Comparison of ENCODE assay signal across 21 mouse cellular contexts in the genomic region with DNA sequence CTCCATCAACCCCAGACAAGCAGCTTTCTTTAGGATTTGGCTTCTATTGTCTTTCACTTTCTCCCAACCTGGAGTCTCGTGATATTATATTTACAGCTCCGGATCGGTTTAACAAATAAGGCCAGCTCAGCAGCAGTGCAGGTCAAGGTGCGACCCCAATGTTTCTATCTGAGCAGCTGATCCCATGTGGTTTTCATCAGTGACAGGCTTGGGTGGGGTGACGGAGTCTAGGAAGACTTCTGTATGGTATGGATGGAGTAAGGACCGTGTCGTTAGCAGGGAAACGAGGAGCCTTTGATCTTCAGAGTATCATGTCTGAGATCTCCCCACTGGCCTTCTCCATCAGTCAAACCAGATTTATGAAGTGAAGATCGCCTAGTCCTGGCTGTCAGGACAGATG.
DNase-seq lines count a peak whose midpoint lies in the region; ATAC-seq lines count a peak whose summit lies in the region.
"Had no signal": no experiment of that assay in that cellular context is flagged by ENCODE, and none has a peak within 500 bp of the region (broad histone marks: within the 10 kb centered on the region; RNA-seq: fewer than 3 reads in every experiment).

No protein-coding gene starts in this region.

- no peaks in the 10 kb centered on the region for H3K9me3 ChIP-seq in kidney, embryonic 15.5 days (replicated peaks)
- H3K9me3 ChIP-seq in embryonic facial prominence, embryonic 12.5 days, result no peaks in the 10 kb centered on the region
- H3K9me3 ChIP-seq in intestine, embryonic 16.5 days (ENCODE audit: control insufficient read depth, low read length), result no peaks in the 10 kb centered on the region
- no peaks in the 10 kb centered on the region for H3K9me3 ChIP-seq in stomach, embryonic 15.5 days
- H3K9me3 ChIP-seq: heart, embryonic 13.5 days; hindbrain, embryonic 15.5 days had no signal

- H3K4me2 ChIP-seq in kidney, embryonic 15.5 days, result peak overlapping the region; percentile 9; the same call in 1 of the 2 replicates
- no peak overlapping the region for H3K4me2 ChIP-seq in embryonic facial prominence, embryonic 12.5 days (replicated peaks)
- peak overlapping the region; percentile 26; the same call in 1 of the 2 replicates for H3K4me2 ChIP-seq in intestine, embryonic 16.5 days (ENCODE audit: low read depth, low read length)
- 0 out of 2 replicates have a peak overlapping the region, but pooled peaks have one; percentile 0 for H3K4me2 ChIP-seq in stomach, embryonic 15.5 days
- H3K4me2 ChIP-seq: hindbrain, embryonic 15.5 days had no signal

- H3K4me1 ChIP-seq in kidney, embryonic 15.5 days, result peaks cover 11% of the 10 kb centered on the region
- H3K4me1 ChIP-seq in embryonic facial prominence, embryonic 12.5 days, result peaks cover 12% of the 10 kb centered on the region
- H3K4me1 ChIP-seq in intestine, embryonic 16.5 days (ENCODE audit: control insufficient read depth, insufficient read depth, low read length), result 0 out of 2 replicates have a peak, but pooled peaks cover 2% of the 10 kb centered on the region
- H3K4me1 ChIP-seq in stomach, embryonic 15.5 days, result no peaks in the 10 kb centered on the region
- H3K4me1 ChIP-seq: hindbrain, embryonic 15.5 days had no signal

- no peak overlapping the region for H3K9ac ChIP-seq in kidney, embryonic 15.5 days
- no peak overlapping the region for H3K9ac ChIP-seq in embryonic facial prominence, embryonic 12.5 days
- no peak overlapping the region for H3K9ac ChIP-seq in intestine, embryonic 16.5 days (ENCODE audit: low read depth, low read length)
- no peak overlapping the region for H3K9ac ChIP-seq in stomach, embryonic 15.5 days
- H3K9ac ChIP-seq: heart, embryonic 13.5 days; hindbrain, embryonic 15.5 days; liver, embryonic 14.5 days had no signal

- ATAC-seq in kidney, embryonic 15.5 days (replicated peaks; ENCODE audit: low FRiP score), result no peak
- no peak for ATAC-seq in embryonic facial prominence, embryonic 12.5 days (ENCODE audit: insufficient number of reproducible peaks, insufficient read depth, low FRiP score, low TSS enrichment)
- ATAC-seq in intestine, embryonic 16.5 days, result 0 out of 2 replicates have a peak, but pooled peaks have one; percentile 21
- ATAC-seq in stomach, embryonic 15.5 days (ENCODE audit: insufficient read depth, low FRiP score, low read depth), result no peak
- ATAC-seq: forebrain, embryonic 14.5 days; midbrain, embryonic 16.5 days had no signal

- H3K27me3 ChIP-seq in kidney, embryonic 15.5 days, result 0 out of 2 replicates have a peak, but pooled peaks cover 4% of the 10 kb centered on the region
- H3K27me3 ChIP-seq in embryonic facial prominence, embryonic 12.5 days, result no peaks in the 10 kb centered on the region
- H3K27me3 ChIP-seq in intestine, embryonic 16.5 days (replicated peaks; ENCODE audit: control insufficient read depth, insufficient read depth, low read length), result no peaks in the 10 kb centered on the region
- no peaks in the 10 kb centered on the region for H3K27me3 ChIP-seq in stomach, embryonic 15.5 days (replicated peaks)
- H3K27me3 ChIP-seq: CH12.LX; hindbrain, embryonic 15.5 days had no signal

- H3K36me3 ChIP-seq in kidney, embryonic 15.5 days, result no peaks in the 10 kb centered on the region
- no peaks in the 10 kb centered on the region for H3K36me3 ChIP-seq in embryonic facial prominence, embryonic 12.5 days
- H3K36me3 ChIP-seq in intestine, embryonic 16.5 days (ENCODE audit: control insufficient read depth, insufficient read depth, low read length), result no peaks in the 10 kb centered on the region
- H3K36me3 ChIP-seq in stomach, embryonic 15.5 days, result no peaks in the 10 kb centered on the region
- H3K36me3 ChIP-seq: heart, embryonic 13.5 days; hindbrain, embryonic 15.5 days had no signal

- no peak overlapping the region for H3K4me3 ChIP-seq in kidney, embryonic 15.5 days (replicated peaks)
- no peak overlapping the region for H3K4me3 ChIP-seq in embryonic facial prominence, embryonic 12.5 days
- H3K4me3 ChIP-seq in intestine, embryonic 16.5 days (ENCODE audit: low read length), result no peak overlapping the region; the same call in 1 of the 2 replicates
- H3K4me3 ChIP-seq in stomach, embryonic 15.5 days (replicated peaks), result no peak overlapping the region
- H3K4me3 ChIP-seq: heart, embryonic 13.5 days; hindbrain, embryonic 15.5 days had no signal

- 24% methylated on average over 9 of the region's 9 CpGs for WGBS in kidney, embryonic 15.5 days
- 25% methylated on average over 9 of the region's 9 CpGs for WGBS in embryonic facial prominence, embryonic 12.5 days
- WGBS in intestine, embryonic 16.5 days, result 48% methylated on average over 9 of the region's 9 CpGs
- 49% methylated on average over 9 of the region's 9 CpGs for WGBS in stomach, embryonic 15.5 days

- no peak overlapping the region for H3K27ac ChIP-seq in kidney, embryonic 15.5 days
- H3K27ac ChIP-seq in embryonic facial prominence, embryonic 12.5 days, result 0 out of 2 replicates have a peak overlapping the region, but pooled peaks have one; percentile 26
- no peak overlapping the region for H3K27ac ChIP-seq in intestine, embryonic 16.5 days (ENCODE audit: low read length)
- no peak overlapping the region for H3K27ac ChIP-seq in stomach, embryonic 15.5 days
- H3K27ac ChIP-seq: heart, embryonic 13.5 days; hindbrain, embryonic 15.5 days; liver, embryonic 14.5 days had no signal

- DNase-seq in kidney, postnatal 36 days, result no peak
- DNase-seq in adrenal gland, postnatal 14 days, result no peak
- DNase-seq in right cerebral cortex, postnatal 10 days (ENCODE audit: low spot score in 2 of 2), result no peak
- DNase-seq: cerebellum, adult 2 months; cerebellum, postnatal 36 days; gastrocnemius, postnatal 14 days; heart, adult 18-20 months; heart, postnatal 36 days; kidney, adult 11 months; kidney, postnatal 14 days; lung, postnatal 36 days had no signal
